Mouse (Mus musculus) ES-E14 (cell line): Measurements from ENCODE around the gene Ptgds.

Experiments
- CHD2 ChIP-seq: IDR thresholded peaks from 2 replicates; pipeline ENCODE4 v1.6.1; 2014; ENCODE audit warnings: mild to moderate bottlenecking, low read depth, low read length, inconsistent platforms
- MAFK ChIP-seq: IDR thresholded peaks from 2 replicates; pipeline ENCODE4 v1.6.1; 2014; ENCODE audit warnings: mild to moderate bottlenecking, low read depth, low read length, inconsistent platforms; ENCODE audit not compliant: insufficient read depth
- ZC3H11A ChIP-seq: IDR thresholded peaks from 2 replicates; pipeline ENCODE4 v1.6.1; 2012; ENCODE audit warnings: low read depth, mild to moderate bottlenecking, inconsistent platforms, low read length, borderline replicate concordance
- ZNF384 ChIP-seq: IDR thresholded peaks from 2 replicates; pipeline ENCODE4 v1.6.1; 2012; ENCODE audit warnings: low read depth, low read length, inconsistent platforms

DNA sequence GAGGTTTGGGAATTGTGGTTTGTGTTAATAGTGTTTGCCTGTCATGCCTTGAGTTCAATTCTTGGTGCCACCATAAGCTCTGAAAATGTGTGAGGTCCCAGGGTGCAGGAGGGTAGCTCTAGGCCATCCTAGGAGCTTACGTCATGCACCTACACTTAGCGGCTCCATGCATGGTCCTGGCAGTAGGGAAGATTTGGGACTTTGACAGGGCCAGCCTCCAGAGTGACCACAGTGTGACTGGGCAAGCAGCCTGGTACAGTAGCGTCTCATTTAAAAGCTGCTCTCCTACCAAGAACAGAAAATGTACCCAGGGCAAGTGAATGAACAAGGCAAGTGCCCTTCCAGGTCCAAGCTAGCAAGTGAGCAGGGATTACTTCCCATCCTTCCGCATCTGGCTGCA is 36.0 kb upstream of the Ptgds start:
- TF ChIP-seq MAFK (no peak), ZC3H11A (no peak), CHD2 (no peak), ZNF384 (no peak)
